Mouse (Mus musculus) activated CD4-positive, CD25-positive, alpha-beta regulatory T cell, adult 9 weeks (primary cell): ENCODE data around the gene Faxc. TPM values are rescaled to one million over a fixed set of nuclear protein-coding genes. Genes with fewer than 3 reads are reported as not detected.

ENCODE experiments used
- polyA plus RNA-seq: library from polyadenylated mRNA; unstranded; fragments of 100-300 nt; shearing (Covaris generic); gene quantifications from one replicate; pipeline ENCODE4 v1.2.1, GENCODE M21; 2017

The Faxc gene
- polyA plus RNA-seq, result not detected

GRCm38 (mm10) chr4:21930971-21931771 is at the start of gene Faxc:
Faxc (plus strand) TSS chr4:21931329.

Other genes with a start within 250 kb of the Faxc start
- not detected for gene Prdm13, start 245.4 kb upstream of the Faxc start, polyA plus RNA-seq
- 41.7 TPM for gene Ccnc, start 203.6 kb upstream of the Faxc start, polyA plus RNA-seq
- 30.1 TPM for gene Usp45, start 164.2 kb upstream of the Faxc start, polyA plus RNA-seq
- gene Tstd3, start 164.1 kb upstream of the Faxc start, polyA plus RNA-seq, result 28.2 TPM
- 194 TPM for gene Pnisr, start 83.7 kb upstream of the Faxc start, polyA plus RNA-seq
- gene Coq3, start 51.7 kb upstream of the Faxc start, polyA plus RNA-seq, result 10.6 TPM